Mouse (Mus musculus): ENCODE measurements around the gene Pdcd1lg2. TPM values are rescaled to one million over a fixed set of nuclear protein-coding genes. Genes with fewer than 3 reads are reported as not detected.
"Not testable (repeated sequence)": the region's sequence is repeated elsewhere in the genome, so short reads cannot be mapped to it uniquely, and the experiment has no call there.

The Pdcd1lg2 gene
- polyA plus RNA-seq, 1 experiment from 2014 or later, result not detected

DNA sequence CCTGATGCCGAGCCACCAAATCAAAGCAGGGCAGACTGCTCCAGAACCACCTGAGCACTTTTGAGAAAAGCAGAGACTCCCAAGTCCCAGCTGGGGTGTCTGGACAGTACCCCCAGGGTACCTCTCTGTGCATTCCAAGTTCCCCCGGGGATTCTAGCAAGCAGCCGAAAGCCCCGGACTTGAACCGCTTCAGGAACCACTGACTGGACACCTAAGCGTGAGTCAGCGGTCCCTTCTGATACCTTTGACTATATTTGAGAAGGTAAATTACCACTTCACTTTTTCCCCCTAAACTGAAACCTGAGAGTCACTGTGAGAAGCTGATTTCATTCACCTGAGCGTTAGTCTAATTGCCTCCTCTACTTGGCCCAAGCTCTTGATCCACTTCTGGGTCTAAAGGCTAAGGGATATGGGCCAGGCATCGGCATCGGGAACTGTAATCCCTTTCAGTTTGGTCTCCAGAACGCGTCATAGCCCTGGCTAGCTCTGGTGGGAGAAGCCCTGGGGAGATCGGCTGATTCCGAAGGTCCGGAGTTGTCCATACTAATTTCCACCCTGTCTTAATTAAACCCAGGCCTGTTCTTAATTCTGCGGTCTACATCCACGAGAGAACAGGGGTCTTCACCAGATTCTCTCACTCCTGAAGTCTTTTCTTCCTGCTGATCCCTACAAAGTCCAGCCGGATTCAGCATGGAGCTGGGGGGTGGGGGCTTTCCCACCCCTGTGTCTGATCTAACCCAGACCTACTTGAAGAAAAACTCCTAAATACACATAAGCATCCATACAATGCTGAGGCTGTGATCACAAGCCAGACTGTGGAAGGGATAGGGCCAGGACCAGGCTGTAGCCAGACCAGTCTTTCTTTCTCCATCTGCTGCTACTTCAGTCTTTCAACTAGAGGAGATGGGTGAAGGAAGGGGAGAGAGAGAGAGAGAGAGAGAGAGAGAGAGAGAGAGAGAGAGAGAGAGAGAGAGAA lies 4.4 kb upstream of the Pdcd1lg2 start:
- WGBS, result 86% methylated on average over 18 of the region's 18 CpGs
- no peak for ATAC-seq (ENCODE audit: low FRiP score, low read depth)
- no peak overlapping the region for H3K9ac ChIP-seq (replicated peaks)
- no peaks in the 10 kb centered on the region for H3K9me3 ChIP-seq
- H3K36me3 ChIP-seq, result no peaks in the 10 kb centered on the region
- no peak overlapping the region for H3K4me2 ChIP-seq (replicated peaks)
- no peaks in the 10 kb centered on the region for H3K4me1 ChIP-seq
- no peaks in the 10 kb centered on the region for H3K27me3 ChIP-seq
- no peak overlapping the region for H3K4me3 ChIP-seq
- no peak overlapping the region for H3K27ac ChIP-seq (replicated peaks)

GRCm38 (mm10) chr19:29412476-29413420 lies 2.0 kb downstream of the Pdcd1lg2 start:
- 78% methylated on average over 6 of the region's 6 CpGs for WGBS

GRCm38 (mm10) chr19:29414513-29414912 lies 3.8 kb downstream of the Pdcd1lg2 start:
- Histone ChIP-seq H3K27ac (replicated peaks) (no peak overlapping the region), H3K9ac (replicated peaks) (no peak overlapping the region), H3K4me1 (no peaks in the 10 kb centered on the region), H3K36me3 (no peaks in the 10 kb centered on the region), H3K4me2 (replicated peaks) (no peak overlapping the region), H3K27me3 (no peaks in the 10 kb centered on the region), H3K9me3 (no peaks in the 10 kb centered on the region), H3K4me3 (no peak overlapping the region)
- WGBS, result 86% methylated on average over 3 of the region's 3 CpGs
- no peak for ATAC-seq (ENCODE audit: low FRiP score, low read depth)

More at GRCm38 (mm10) chr19:29412476-29413420, 2.0 kb downstream of the Pdcd1lg2 start:
- Histone ChIP-seq H3K27me3 (no peaks in the 10 kb centered on the region), H3K4me1 (no peaks in the 10 kb centered on the region), H3K4me3 (no peak overlapping the region), H3K9ac (replicated peaks) (no peak overlapping the region), H3K9me3 (no peaks in the 10 kb centered on the region), H3K27ac (replicated peaks) (no peak overlapping the region), H3K4me2 (replicated peaks) (no peak overlapping the region), H3K36me3 (no peaks in the 10 kb centered on the region)
- no peak for ATAC-seq (ENCODE audit: low FRiP score, low read depth)

DNA sequence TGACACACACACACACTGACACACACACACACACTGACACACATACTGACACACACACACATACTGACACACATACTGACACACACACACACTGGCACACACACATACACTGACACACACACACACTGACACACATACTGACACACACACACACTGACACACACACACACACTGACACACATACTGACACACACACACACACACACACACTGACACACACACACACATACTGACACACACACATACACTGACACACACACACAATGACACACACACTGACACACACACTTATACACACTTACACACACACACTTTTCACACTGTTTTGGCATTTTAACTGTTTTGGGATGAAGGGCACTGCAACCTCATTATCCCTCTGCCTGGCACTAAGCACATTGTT lies 4.2 kb downstream of the Pdcd1lg2 start:
- not testable (repeated sequence) for H3K27me3 ChIP-seq; H3K4me2 ChIP-seq (replicated peaks); H3K4me3 ChIP-seq; H3K9me3 ChIP-seq; H3K27ac ChIP-seq (replicated peaks); ATAC-seq (ENCODE audit: low FRiP score, low read depth); H3K9ac ChIP-seq (replicated peaks); H3K4me1 ChIP-seq; H3K36me3 ChIP-seq

DNA sequence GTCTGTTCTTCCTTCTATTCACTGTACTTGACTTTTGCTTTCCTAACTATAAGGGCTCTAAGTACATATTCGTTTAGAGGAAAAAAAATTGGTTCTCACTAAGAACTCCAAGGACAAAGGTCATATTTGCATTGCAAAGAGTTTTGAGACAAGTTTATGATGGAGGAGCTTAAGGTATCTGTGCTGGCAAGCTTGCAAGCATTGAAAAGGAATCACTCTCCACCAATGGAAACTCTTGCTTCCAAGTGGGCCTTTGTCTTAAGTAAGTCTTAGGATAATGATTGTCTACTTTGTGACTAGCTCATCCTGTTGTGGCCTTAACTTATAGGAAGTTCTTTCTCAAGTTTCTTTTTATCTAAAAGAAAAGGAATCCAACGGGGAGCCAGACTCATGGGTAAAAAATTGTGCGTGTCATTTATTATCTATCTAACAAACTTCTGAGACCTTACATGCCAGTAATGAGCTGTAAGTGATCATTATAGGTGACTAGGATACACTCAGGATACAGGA lies 5.7 kb downstream of the Pdcd1lg2 start:
- H3K9me3 ChIP-seq, result no peaks in the 10 kb centered on the region
- no peak overlapping the region for H3K4me3 ChIP-seq
- WGBS, result 77% methylated on average over 3 of the region's 3 CpGs
- H3K36me3 ChIP-seq, result no peaks in the 10 kb centered on the region
- no peak overlapping the region for H3K9ac ChIP-seq (replicated peaks)
- no peak overlapping the region for H3K4me2 ChIP-seq (replicated peaks)
- no peaks in the 10 kb centered on the region for H3K27me3 ChIP-seq
- no peak for ATAC-seq (ENCODE audit: low FRiP score, low read depth)
- no peaks in the 10 kb centered on the region for H3K4me1 ChIP-seq
- H3K27ac ChIP-seq (replicated peaks), result no peak overlapping the region

- no peak overlapping the region for H3K4me2 ChIP-seq (replicated peaks)
- no peaks in the 10 kb centered on the region for H3K9me3 ChIP-seq
- no peaks in the 10 kb centered on the region for H3K27me3 ChIP-seq
- no peak for ATAC-seq (ENCODE audit: low FRiP score, low read depth)
- no peak overlapping the region for H3K9ac ChIP-seq (replicated peaks)
- no peaks in the 10 kb centered on the region for H3K36me3 ChIP-seq
- WGBS, result 74% methylated on average over 2 of the region's 2 CpGs
- no peaks in the 10 kb centered on the region for H3K4me1 ChIP-seq
- H3K4me3 ChIP-seq, result no peak overlapping the region
- H3K27ac ChIP-seq (replicated peaks), result no peak overlapping the region
These were observed 6.5 kb downstream of the Pdcd1lg2 start for GRCm38 (mm10) chr19:29417188-29417587.

DNA sequence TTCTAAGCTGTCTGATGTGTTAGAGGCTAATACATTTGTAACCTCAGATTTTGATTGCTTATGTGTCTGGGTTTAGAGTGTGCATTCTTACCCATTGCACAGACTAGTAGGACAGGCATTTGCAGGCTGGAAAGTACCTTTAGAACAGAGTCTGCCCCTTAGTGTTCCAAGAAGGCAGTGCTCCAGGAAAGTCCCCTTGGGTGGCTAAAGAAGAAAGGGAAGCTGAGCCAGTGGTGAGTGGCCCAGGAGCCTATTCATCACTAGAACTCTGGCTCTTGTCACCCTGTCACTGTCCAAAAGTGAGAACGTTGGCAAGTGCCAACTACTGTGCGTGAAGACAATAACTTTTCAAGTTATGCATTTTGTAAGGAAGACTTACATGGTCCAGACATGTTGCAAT lies 7.2 kb downstream of the Pdcd1lg2 start:
- no peak overlapping the region for H3K9ac ChIP-seq (replicated peaks)

DNA sequence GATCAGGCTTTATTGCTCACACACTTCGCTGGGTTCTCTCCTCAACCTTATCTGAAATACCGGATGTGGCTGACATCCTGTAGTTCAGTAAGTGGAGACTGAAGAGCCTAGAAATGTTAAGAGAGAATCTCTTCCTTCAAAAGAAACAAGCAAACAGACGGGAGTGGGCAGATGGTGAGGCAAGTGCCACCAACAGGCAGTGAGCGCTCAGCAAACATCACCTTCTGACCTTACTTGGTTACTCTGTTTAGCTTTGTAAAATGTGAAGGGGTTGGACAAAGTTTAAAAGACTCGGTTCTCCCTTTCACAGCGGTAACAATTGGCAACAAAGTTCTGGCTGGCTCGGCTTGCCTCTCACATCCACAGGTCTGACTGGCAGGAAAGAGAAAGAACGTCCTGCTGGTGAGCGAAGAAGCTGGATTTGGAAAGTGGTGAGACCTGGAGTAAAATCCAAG lies 8.0 kb downstream of the Pdcd1lg2 start:
- no peak for ATAC-seq (ENCODE audit: low FRiP score, low read depth)
- Histone ChIP-seq H3K9me3 (no peaks in the 10 kb centered on the region), H3K36me3 (no peaks in the 10 kb centered on the region), H3K27me3 (no peaks in the 10 kb centered on the region), H3K4me1 (no peaks in the 10 kb centered on the region), H3K4me3 (no peak overlapping the region), H3K4me2 (replicated peaks) (no peak overlapping the region), H3K27ac (replicated peaks) (no peak overlapping the region), H3K9ac (replicated peaks) (no peak overlapping the region)
- WGBS, result 50% methylated on average over 9 of the region's 9 CpGs

More for the DNA sequence above, 7.2 kb downstream of the Pdcd1lg2 start:
- no peak overlapping the region for H3K27ac ChIP-seq (replicated peaks)
- no peaks in the 10 kb centered on the region for H3K36me3 ChIP-seq
- H3K4me2 ChIP-seq (replicated peaks), result no peak overlapping the region
- 77% methylated on average over 2 of the region's 2 CpGs for WGBS
- no peaks in the 10 kb centered on the region for H3K4me1 ChIP-seq
- no peak overlapping the region for H3K4me3 ChIP-seq
- H3K9me3 ChIP-seq, result no peaks in the 10 kb centered on the region
- no peak for ATAC-seq (ENCODE audit: low FRiP score, low read depth)
- no peaks in the 10 kb centered on the region for H3K27me3 ChIP-seq

DNA sequence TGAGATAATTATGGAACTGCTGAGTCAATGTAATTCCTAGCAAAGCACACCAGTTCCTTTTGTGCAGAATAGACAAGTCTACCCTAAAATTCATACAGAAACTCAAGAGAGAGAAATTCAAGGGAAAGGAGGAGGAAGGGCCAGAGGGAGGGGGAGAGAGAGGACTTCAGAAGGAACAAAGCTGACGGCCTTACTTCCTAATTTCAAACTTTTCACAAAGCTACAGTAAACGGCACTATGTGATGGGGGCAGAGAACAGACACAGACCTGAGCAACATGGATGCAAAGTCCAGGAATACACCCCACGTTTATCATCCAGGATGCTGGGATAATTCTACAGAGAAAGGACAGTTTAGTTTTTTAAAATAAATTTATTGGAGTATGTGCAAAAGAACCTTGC lies 8.8 kb downstream of the Pdcd1lg2 start:
- H3K27me3 ChIP-seq, result no peaks in the 10 kb centered on the region
- no peak overlapping the region for H3K4me3 ChIP-seq
- H3K36me3 ChIP-seq, result no peaks in the 10 kb centered on the region
- H3K27ac ChIP-seq (replicated peaks), result no peak overlapping the region
- no peak overlapping the region for H3K9ac ChIP-seq (replicated peaks)
- no peaks in the 10 kb centered on the region for H3K9me3 ChIP-seq
- WGBS, result 73% methylated on average over 3 of the region's 3 CpGs
- ATAC-seq (ENCODE audit: low FRiP score, low read depth), result no peak
- no peaks in the 10 kb centered on the region for H3K4me1 ChIP-seq
- no peak overlapping the region for H3K4me2 ChIP-seq (replicated peaks)

DNA sequence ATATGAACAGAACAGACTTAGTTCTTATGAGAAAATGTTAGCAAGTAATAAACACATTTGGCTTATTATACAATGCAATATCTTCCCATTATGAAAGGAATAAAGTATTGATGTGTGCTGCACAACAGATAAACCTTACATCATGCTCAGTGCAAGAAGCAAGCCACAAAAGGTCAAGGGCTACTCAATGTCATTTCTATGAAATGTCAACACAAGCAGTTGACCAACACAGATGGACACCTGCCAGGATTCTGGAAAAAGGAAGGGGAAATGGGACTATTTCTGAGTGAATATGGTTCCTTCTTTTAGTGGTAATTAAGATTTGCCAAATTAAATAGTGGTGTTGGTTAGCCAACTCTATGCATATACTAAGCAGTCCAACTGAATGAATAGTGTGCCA lies 9.2 kb downstream of the Pdcd1lg2 start:
- Histone ChIP-seq H3K27ac (replicated peaks) (no peak overlapping the region), H3K9ac (replicated peaks) (no peak overlapping the region), H3K4me1 (no peaks in the 10 kb centered on the region), H3K4me2 (replicated peaks) (no peak overlapping the region), H3K4me3 (no peak overlapping the region), H3K9me3 (no peaks in the 10 kb centered on the region), H3K27me3 (no peaks in the 10 kb centered on the region), H3K36me3 (no peaks in the 10 kb centered on the region)
- ATAC-seq (ENCODE audit: low FRiP score, low read depth), result no peak

GRCm38 (mm10) chr19:29420397-29420796 lies 9.7 kb downstream of the Pdcd1lg2 start:
- Histone ChIP-seq H3K4me1 (no peaks in the 10 kb centered on the region), H3K4me3 (no peak overlapping the region), H3K27me3 (no peaks in the 10 kb centered on the region), H3K9ac (replicated peaks) (no peak overlapping the region), H3K9me3 (no peaks in the 10 kb centered on the region), H3K4me2 (replicated peaks) (no peak overlapping the region), H3K36me3 (no peaks in the 10 kb centered on the region), H3K27ac (replicated peaks) (no peak overlapping the region)
- no peak for ATAC-seq (ENCODE audit: low FRiP score, low read depth)
- WGBS, result 71% methylated on average over 8 of the region's 8 CpGs

All from midbrain, embryonic 12.5 days (tissue).